Mouse (Mus musculus): ENCODE data around the gene Olfr365.

The Olfr365 gene

GRCm38 (mm10) chr2:37187898-37188297, at the start of gene Olfr365:
Olfr365 (plus strand) TSS chr2:37188198.
- no peak for DNase-seq (ENCODE audit: low spot score in 2 of 2)

GRCm38 (mm10) chr2:37139022-37139421, 49.0 kb upstream of the Olfr365 start, which contains the start of gene Olfr364-ps1:
Olfr364-ps1 (plus strand) TSS chr2:37139322.
- DNase-seq (ENCODE audit: low spot score in 2 of 2), result no peak

DNA sequence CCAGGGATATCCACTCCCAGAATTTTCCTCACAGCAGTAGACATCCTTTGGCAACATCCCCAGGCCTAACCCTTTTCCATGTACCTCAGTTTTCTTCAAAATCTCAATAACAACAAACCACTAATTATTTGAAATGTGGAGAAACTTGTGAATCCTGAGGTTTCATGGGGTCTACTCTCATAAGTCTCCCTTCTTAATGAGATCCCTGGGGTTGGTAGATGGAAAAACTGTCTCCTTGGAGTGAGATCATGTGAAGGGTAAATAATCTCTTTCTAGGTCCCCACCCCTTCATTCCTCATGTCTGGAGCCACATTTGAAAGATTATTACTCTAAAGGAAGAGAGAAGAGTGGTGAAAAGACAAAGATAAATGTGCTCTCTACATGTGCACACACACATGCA, 23.3 kb downstream of the Olfr365 start, which contains the start of gene Olfr366:
Olfr366 (plus strand) TSS at position 301 of the 400 bp plus-strand sequence.
- DNase-seq (ENCODE audit: low spot score in 2 of 2), result no peak
